Mouse (Mus musculus) mouse trophoblast stem cell (cell line): Measurements from ENCODE around the gene A930002H24Rik.
"Not testable (repeated sequence)": the region's sequence is repeated elsewhere in the genome, so short reads cannot be mapped to it uniquely, and the experiment has no call there.

Source experiments
- in situ Hi-C, 2 experiments: fragments of 300-500 bp; cut with MseI, MboI; formaldehyde crosslinking; loops; 2 replicates in 1 of 2; 3 replicates in 1 of 2; pipeline ENCODE4 v1.15.1; 2025

The A930002H24Rik gene

DNA sequence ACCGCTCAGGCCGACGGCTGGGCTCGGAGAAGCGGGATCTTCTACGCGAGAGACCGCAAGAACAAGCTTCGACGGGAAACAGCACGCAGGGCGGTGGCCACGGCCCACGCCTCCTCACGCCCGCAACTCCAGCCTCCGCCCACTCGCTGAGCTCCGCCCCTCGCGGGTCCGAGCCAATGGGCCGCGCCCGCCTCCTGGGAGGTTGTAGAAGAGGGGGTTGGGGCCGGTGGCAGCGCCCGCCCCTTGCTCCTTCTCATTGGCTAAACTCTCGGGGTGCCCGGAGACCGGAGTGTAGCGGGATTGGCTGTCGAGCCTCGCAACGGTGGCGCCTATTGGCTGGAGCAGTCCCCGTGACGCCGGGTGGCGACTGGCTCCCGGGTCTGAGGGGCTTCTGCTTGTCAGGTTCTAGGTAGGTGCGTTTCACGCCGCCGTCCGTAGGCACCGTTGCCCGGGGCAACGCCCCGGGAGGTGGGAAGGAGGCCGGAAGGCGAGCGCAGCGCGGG lies at the start of gene A930002H24Rik:
Gene A930002H24Rik, minus strand, starts transcription at position 145 of the 503 bp plus-strand sequence.
- in situ Hi-C loops, result no loop called here

DNA sequence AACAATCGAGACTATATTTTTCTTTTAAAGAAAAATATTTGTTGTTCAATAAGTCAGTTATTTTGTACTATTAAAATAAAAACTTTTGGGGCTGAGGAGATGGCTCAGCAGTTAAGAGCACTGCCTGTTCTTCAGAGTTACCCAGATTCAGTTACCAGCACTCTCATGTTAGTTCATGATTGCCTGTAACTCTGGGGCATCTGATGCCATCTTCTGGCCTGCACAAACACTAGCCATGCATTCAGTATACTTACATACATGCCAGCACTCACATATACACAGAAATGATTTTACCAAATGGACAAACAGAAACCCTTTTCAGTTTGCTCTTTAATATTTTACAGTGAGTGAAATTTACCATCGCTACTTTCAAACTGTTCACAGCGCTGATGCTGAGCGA lies 45.7 kb upstream of the A930002H24Rik start:
- in situ Hi-C loops, result no loop called here

- in situ Hi-C loops, result no loop called here
Measured at GRCm38 (mm10) chr17:63897050-63897449, 33.5 kb upstream of the A930002H24Rik start.

DNA sequence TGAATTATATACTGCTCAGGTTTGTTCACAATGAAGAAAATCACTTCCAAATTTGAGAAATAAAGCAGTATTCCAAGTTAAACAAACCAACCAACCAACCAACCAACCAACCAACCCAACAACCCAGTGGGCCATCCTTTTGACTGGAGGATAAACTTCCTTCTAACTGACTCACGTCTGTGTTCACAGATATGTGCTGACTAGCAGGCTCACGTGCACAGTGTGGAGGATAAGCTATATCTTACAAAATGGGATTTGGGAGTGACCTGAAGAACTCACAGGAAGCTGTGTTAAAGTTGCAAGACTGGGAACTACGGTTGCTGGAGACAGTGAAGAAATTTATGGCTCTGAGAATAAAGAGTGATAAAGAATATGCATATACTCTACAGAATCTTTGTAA lies 32.2 kb upstream of the A930002H24Rik start:
- in situ Hi-C loops, result no loop called here

DNA sequence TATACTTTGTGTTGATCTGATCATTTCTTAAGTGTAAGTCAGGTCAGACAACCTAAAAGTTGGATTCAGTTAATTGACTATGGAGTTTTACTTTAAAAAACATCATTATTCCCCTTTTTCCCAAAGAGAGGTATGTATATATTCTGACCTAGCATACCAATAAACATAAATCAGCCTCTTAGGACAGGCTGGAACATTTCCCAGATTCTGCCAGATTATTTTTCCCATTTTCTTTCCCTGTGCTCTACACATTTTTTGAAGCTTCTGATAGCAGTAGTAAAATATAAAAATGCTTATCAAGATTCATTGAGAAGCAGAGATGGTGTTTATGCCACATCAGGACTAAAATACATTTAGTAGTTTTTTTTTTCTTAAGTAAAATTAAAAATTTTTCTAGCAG lies 27.0 kb upstream of the A930002H24Rik start:
- in situ Hi-C loops, result no loop called here

- in situ Hi-C loops, result no loop called here
Measured at GRCm38 (mm10) chr17:63886988-63887387, 23.4 kb upstream of the A930002H24Rik start.

- in situ Hi-C loops, result no loop called here
Measured at GRCm38 (mm10) chr17:63880009-63880408, 16.4 kb upstream of the A930002H24Rik start.

DNA sequence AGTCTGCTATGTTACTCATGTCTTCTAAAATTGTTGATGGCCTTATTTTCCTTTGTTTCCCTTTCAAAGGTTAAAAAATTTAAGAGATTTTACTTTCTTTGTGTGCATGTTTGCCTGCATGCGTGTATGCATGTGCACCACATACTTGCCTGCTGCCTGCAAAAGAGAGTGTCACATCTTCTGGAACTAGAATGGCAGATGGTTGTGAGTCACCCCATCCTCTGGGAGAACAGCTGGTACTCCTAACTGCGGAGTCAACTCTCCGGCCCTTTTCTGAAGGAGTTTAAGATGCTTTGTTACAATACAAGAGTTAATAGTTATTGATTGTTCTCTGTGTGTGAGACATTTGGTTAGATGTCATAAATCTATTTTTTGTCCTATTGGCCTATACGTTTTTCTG lies 15.3 kb upstream of the A930002H24Rik start:
- in situ Hi-C loops, result no loop called here

- in situ Hi-C loops, result no loop called here
Measured at GRCm38 (mm10) chr17:63871773-63872172, 8.2 kb upstream of the A930002H24Rik start.

- in situ Hi-C loops, result no loop called here
Measured at GRCm38 (mm10) chr17:63864171-63864571, 580 bp upstream of the A930002H24Rik start.

- in situ Hi-C loops, result no loop called here
Measured at GRCm38 (mm10) chr17:63863012-63863630, 470 bp downstream of the A930002H24Rik start, which contains the start of gene Fer. Gene Fer, plus strand, starts transcription at chr17:63863062.

DNA sequence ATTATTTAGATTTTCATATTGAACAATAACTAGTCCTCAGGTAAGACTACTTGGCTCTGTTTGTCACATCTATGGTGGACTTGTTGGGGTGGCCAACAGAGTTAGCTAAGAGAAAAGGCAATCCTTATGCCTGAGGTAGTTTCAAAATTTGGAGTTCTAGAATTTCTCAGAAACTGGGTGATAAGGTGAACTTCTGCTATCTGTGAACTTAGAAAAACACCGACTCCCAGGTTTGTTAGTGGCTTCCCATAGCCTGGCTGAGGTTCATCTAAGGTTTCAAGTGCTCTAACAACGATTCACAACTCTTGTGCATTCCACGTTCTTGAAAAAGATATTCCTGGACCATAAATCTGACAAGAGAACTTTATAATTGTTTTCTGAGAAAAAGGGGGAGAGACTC lies 1.2 kb downstream of the A930002H24Rik start:
- in situ Hi-C loops, result no loop called here

DNA sequence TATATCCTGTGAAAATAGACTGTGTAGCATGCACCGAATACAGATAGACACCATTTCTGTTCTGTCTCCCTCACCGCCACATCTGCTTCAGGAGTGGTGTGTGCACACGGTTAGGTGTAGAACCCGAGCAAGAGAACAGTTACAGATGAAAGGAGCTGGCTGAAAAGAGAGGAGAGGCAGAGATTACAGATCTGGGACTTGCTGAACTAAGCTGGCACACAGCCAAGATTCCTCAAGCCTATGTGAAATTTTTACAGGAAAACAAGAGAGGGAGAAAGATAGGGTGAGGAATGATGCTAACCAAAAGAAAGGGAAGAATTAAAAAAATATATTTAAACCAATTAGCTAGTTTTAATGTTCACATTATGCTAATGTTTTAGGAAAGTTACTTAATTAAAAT lies 2.6 kb downstream of the A930002H24Rik start:
- in situ Hi-C loops, result no loop called here

DNA sequence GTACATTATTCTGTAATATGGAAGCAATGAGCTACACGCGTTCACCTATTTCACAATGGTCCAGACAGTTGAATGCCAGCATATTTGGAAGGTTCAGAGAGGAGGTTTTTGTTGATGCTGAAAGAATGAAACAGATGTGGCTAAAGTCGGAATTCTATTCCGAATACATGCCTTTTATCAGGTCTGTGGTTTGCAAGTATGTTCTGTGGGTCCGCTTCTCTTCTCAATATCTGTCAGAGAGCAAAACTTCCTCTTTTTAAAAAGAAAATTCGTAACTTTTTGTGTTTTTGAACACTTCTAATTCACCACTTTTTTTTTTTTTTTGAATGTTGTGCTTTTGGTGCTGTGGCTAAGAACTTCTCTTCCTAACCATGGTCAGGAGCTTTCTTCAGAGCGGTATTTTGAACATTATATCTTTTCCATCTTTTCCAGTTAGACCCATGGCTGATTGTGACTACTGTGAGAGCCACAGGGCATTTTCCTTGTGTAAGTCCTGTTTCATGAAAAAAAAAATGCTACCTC lies 6.5 kb downstream of the A930002H24Rik start:
- in situ Hi-C loops, result no loop called here

- in situ Hi-C loops, result no loop called here
Measured at GRCm38 (mm10) chr17:63850016-63850415, 13.6 kb downstream of the A930002H24Rik start.

DNA sequence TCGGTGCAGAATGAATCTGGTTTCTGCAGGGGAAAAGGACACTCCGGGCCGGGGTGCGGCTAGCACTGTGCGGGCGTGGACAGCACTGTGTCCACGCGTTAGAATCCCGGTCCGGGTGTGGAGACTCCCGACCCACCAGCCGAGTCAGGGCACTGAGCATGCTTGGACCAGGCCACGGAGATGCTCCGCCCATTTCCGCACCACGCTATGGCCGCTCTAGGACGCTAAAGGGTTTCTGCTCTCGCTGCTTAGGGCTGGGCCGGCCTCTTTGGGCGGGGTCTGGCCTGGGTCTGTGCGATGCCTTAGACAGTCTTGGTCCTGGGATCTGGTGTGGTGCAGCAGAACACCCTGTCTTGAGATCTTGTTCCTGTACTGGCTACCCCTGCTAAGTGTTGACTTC lies 14.0 kb downstream of the A930002H24Rik start:
- in situ Hi-C loops, result no loop called here

DNA sequence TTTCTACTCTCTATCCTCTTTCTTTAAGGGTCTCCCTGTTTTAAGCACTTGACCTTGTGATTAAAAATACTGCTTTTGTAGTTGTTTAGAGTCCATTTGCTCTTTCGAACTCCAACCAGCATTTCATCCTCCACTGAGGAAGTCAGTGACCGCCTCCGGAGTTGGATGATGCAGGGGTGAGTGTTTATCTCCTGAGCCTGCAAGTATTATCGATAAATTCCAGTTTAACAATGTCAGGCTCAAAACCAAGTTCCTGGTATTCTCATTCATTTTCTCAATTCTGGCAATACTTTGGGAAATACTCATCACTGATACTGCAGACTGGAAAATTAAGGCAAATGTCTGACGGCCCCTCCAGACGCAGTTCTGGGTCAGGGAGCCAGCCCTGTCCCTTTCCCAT lies 14.4 kb downstream of the A930002H24Rik start:
- in situ Hi-C loops, result no loop called here

- in situ Hi-C loops, result not testable (repeated sequence)
Measured at GRCm38 (mm10) chr17:63845766-63846165, 17.8 kb downstream of the A930002H24Rik start.

DNA sequence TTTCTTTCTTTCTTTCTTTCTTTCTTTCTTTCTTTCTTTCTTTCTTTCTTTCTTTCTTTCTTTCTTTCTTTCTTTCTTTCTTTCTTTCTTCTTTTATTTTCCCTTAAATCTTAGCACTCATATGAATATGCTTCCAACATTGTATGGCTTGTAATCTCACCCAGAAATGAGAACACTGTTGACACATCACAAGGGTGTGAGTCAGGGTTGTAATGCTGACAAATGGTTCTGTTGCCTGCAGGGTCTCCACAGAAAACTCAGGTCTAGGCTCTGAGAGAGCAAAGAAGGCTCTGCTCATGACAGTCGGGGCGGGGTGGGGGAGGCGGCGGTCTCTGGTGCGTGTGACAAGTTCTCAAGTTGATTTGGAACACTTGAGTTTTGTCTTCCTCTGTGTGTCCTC lies 18.7 kb downstream of the A930002H24Rik start:
- in situ Hi-C loops, result no loop called here

- in situ Hi-C loops, result no loop called here
Measured at GRCm38 (mm10) chr17:63842226-63842625, 21.4 kb downstream of the A930002H24Rik start.

GRCm38 (mm10) chr17:63839636-63840269 lies 23.8 kb downstream of the A930002H24Rik start:
- in situ Hi-C loops, result no loop called here

- in situ Hi-C loops, result no loop called here
Measured at GRCm38 (mm10) chr17:63838144-63838543, 25.4 kb downstream of the A930002H24Rik start.

DNA sequence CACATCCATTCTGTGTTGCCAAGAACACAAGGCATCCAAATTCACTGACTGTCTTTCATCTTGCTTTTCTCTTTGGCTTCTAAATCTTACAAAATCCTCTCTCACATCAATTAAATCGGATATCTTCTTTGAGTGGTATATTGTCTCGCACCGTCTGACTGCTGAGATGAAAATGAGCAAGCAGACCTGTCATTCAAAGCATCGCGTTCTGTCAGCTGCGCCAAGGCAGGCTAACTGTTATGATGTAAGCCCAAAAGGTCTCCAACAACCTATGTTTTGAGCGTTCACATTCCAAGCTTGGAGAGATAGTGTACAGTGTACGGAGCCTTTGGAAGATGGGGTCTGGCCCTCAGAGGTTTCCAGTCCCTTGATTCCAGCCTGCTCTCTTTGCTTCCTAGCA lies 26.9 kb downstream of the A930002H24Rik start:
- in situ Hi-C loops, result no loop called here
